Mouse (Mus musculus): ENCODE measurements around the gene Sox30.

GRCm38 (mm10) chr11:45968466-45968865 lies 11.6 kb upstream of the Sox30 start:
- TF ChIP-seq MAFK (IDR thresholded peaks at IDR 0.05; ENCODE audit: insufficient read depth, low read depth, low read length) = no peak
- no peak for TF ChIP-seq ZNF384 (IDR thresholded peaks at IDR 0.05; ENCODE audit: low read depth, low read length)
- TF ChIP-seq CHD2 (IDR thresholded peaks at IDR 0.05; ENCODE audit: low read depth, low read length) = no peak

Measured in ES-E14 (cell line).